Mouse (Mus musculus) adrenal gland, adult (tissue): ENCODE data around the gene Lrrc55.

Experiments used
- DNase-seq, 2 experiments: peaks; one replicate each; pipeline ENCODE4 v3.0.0; 2022 to 2023; ENCODE audit warnings: low spot score in 1 of 2; ENCODE audit not compliant: inconsistent age in 2 of 2

Lrrc55 gene

GRCm38 (mm10) chr2:85135099-85135498 lies 61.9 kb downstream of the Lrrc55 start:
- no peak for DNase-seq

- DNase-seq = peak in 1 of 2 experiments; percentile 68
These were observed 64.8 kb downstream of the Lrrc55 start for GRCm38 (mm10) chr2:85132204-85132603.

GRCm38 (mm10) chr2:85131724-85132123 lies 65.3 kb downstream of the Lrrc55 start:
- DNase-seq = no peak

GRCm38 (mm10) chr2:85131226-85131625 lies 65.8 kb downstream of the Lrrc55 start:
- no peak for DNase-seq

GRCm38 (mm10) chr2:85129496-85129971 lies 67.5 kb downstream of the Lrrc55 start:
- DNase-seq = peak; percentile 28 to 52

GRCm38 (mm10) chr2:85123869-85124535 lies 73.0 kb downstream of the Lrrc55 start:
- peak; percentile 79 to 93 for DNase-seq

- peak; percentile 44 to 81 for DNase-seq
These were observed 73.7 kb downstream of the Lrrc55 start for GRCm38 (mm10) chr2:85123187-85123868.
